Mouse (Mus musculus) kidney, adult 2 months (tissue): ENCODE results near the gene Bicdl2. TPM values are rescaled to one million over a fixed set of nuclear protein-coding genes. Genes with fewer than 3 reads are reported as not detected.

ENCODE experiments used
- DNase-seq: peaks from one replicate; pipeline ENCODE4 v3.0.0; 2021
- H3K27ac ChIP-seq: fragments of 200-500 bp; 2 replicates; pipeline ENCODE4 v1.5.1; 2012; ENCODE audit warnings: low read depth, low read length, control low read depth, inconsistent platforms; ENCODE audit not compliant: insufficient read depth
- H3K27me3 ChIP-seq: fragments of 200-500 bp; replicated peaks from 2 replicates; pipeline ENCODE4 v1.6.1; 2012; ENCODE audit warnings: mild to moderate bottlenecking, moderate library complexity, low read length, inconsistent platforms; ENCODE audit not compliant: control insufficient read depth, insufficient read depth
- H3K36me3 ChIP-seq: fragments of 200-500 bp; 2 replicates; pipeline ENCODE4 v1.6.1; 2012; ENCODE audit warnings: mild to moderate bottlenecking, moderate library complexity, low read length, inconsistent platforms; ENCODE audit not compliant: control insufficient read depth, insufficient read depth
- H3K4me1 ChIP-seq: fragments of 200-500 bp; 2 replicates; pipeline ENCODE4 v1.6.1; 2011; ENCODE audit warnings: low read length; ENCODE audit not compliant: control insufficient read depth, insufficient read depth
- H3K4me3 ChIP-seq: fragments of 200-500 bp; 2 replicates; pipeline ENCODE4 v1.5.1; 2011; ENCODE audit warnings: mild to moderate bottlenecking, low read depth, low read length, control low read depth; ENCODE audit not compliant: insufficient read depth
- CTCF ChIP-seq: fragments of 200-500 bp; conservative IDR thresholded peaks from 2 replicates; pipeline ENCODE4 v1.5.1; 2011; ENCODE audit warnings: low read depth, mild to moderate bottlenecking, control low read depth, low read length, moderate library complexity, mixed read lengths; ENCODE audit not compliant: insufficient read depth, insufficient read length
- POLR2A ChIP-seq: fragments of 200-500 bp; IDR thresholded peaks from one replicate; pipeline ENCODE4 v1.6.1; 2011; ENCODE audit warnings: low read depth, low read length, control low read depth
- WGBS: fragments of 180-500 bp; shearing (Covaris S2); methylation state at CpG from one replicate; pipeline ENCODE4 v1.1.7; 2018; 5-methylcytosine and 5-hydroxymethylcytosine counted together
- polyA plus RNA-seq: library from polyadenylated mRNA; depleted of rRNA; stranded (reverse); fragments of >200 nt; gene quantifications from 2 replicates; pipeline ENCODE4 v1.2.3, GENCODE M21; 2012; rRNA removed

Gene Bicdl2
- 1.7 TPM in 2 replicates for polyA plus RNA-seq

GRCm38 (mm10) chr17:23660117-23660875 lies at the start of gene Bicdl2:
Gene Bicdl2, plus strand, starts transcription at chr17:23660506.
- H3K4me3 ChIP-seq: peak within 1 kb of the TSS; percentile 56

GRCm38 (mm10) chr17:23617087-23617486 lies 43.2 kb upstream of the Bicdl2 start:
- Histone ChIP-seq H3K27me3 (no peaks in the 10 kb centered on the region), H3K36me3 (no peaks in the 10 kb centered on the region), H3K27ac (no peak overlapping the region), H3K4me3 (no peak overlapping the region), H3K4me1 (no peaks in the 10 kb centered on the region)
- 42% methylated on average over 9 of the region's 9 CpGs for WGBS
- no peak for TF ChIP-seq CTCF
- no peak for TF ChIP-seq POLR2A
- DNase-seq: no peak

More at GRCm38 (mm10) chr17:23660117-23660875, at the start of gene Bicdl2:
- peak; percentile 86 for DNase-seq
- TF ChIP-seq CTCF (peak; percentile 79), POLR2A (no peak)
- Histone ChIP-seq H3K4me1 (0 out of 2 replicates have a peak, but pooled peaks cover 3% of the 10 kb centered on the region), H3K27me3 (no peaks in the 10 kb centered on the region), H3K36me3 (no peaks in the 10 kb centered on the region), H3K27ac (no peak within 1 kb of the TSS)
- WGBS: 2% methylated on average over 27 of the region's 27 CpGs

- H3K27me3 ChIP-seq: no peaks in the 10 kb centered on the region
- no peak for DNase-seq
- WGBS: 76% methylated on average over 7 of the region's 7 CpGs
- no peak overlapping the region for H3K4me3 ChIP-seq
- H3K4me1 ChIP-seq: no peaks in the 10 kb centered on the region
- no peak overlapping the region for H3K27ac ChIP-seq
- TF ChIP-seq POLR2A (no peak), CTCF (no peak)
- no peaks in the 10 kb centered on the region for H3K36me3 ChIP-seq
These were observed 40.0 kb upstream of the Bicdl2 start for GRCm38 (mm10) chr17:23620351-23620750.

GRCm38 (mm10) chr17:23627813-23628212 lies 32.5 kb upstream of the Bicdl2 start:
- no peak overlapping the region for H3K4me3 ChIP-seq
- H3K27me3 ChIP-seq: no peaks in the 10 kb centered on the region
- no peaks in the 10 kb centered on the region for H3K36me3 ChIP-seq
- no peaks in the 10 kb centered on the region for H3K4me1 ChIP-seq
- TF ChIP-seq POLR2A: no peak
- no peak for TF ChIP-seq CTCF
- no peak for DNase-seq
- no peak overlapping the region for H3K27ac ChIP-seq
- WGBS: 52% methylated on average over 7 of the region's 7 CpGs

- no peaks in the 10 kb centered on the region for H3K27me3 ChIP-seq
- H3K36me3 ChIP-seq: no peaks in the 10 kb centered on the region
- TF ChIP-seq CTCF (peak; percentile 78), POLR2A (no peak)
- DNase-seq: peak; percentile 64
- H3K4me1 ChIP-seq: no peaks in the 10 kb centered on the region
- no peak overlapping the region for H3K27ac ChIP-seq
- no peak overlapping the region for H3K4me3 ChIP-seq
- WGBS: 16% methylated on average over 22 of the region's 22 CpGs
These were observed 29.9 kb upstream of the Bicdl2 start for GRCm38 (mm10) chr17:23630195-23631020.

GRCm38 (mm10) chr17:23631241-23631640 lies 29.1 kb upstream of the Bicdl2 start:
- TF ChIP-seq POLR2A: no peak
- Histone ChIP-seq H3K27me3 (no peaks in the 10 kb centered on the region), H3K4me1 (no peaks in the 10 kb centered on the region), H3K4me3 (no peak overlapping the region), H3K27ac (no peak overlapping the region), H3K36me3 (no peaks in the 10 kb centered on the region)
- no peak for DNase-seq
- WGBS: 84% methylated on average over 8 of the region's 8 CpGs

- DNase-seq: no peak
- 2% methylated on average over 58 of the region's 58 CpGs for WGBS
- Histone ChIP-seq H3K4me1 (no peaks in the 10 kb centered on the region), H3K27ac (no peak within 1 kb of the TSS), H3K4me3 (peak within 1 kb of the TSS; percentile 49), H3K27me3 (peaks cover 1% of the 10 kb centered on the region; the same call in 1 of the 2 replicates), H3K36me3 (no peaks in the 10 kb centered on the region)
- no peak for TF ChIP-seq CTCF
These were observed 15.5 kb upstream of the Bicdl2 start, which contains the start of gene Mmp25 for GRCm38 (mm10) chr17:23644613-23645495. Gene Mmp25, minus strand, starts transcription at chr17:23645277.
